Mouse (Mus musculus): ENCODE measurements around the gene Katnal1.

The Katnal1 gene

DNA sequence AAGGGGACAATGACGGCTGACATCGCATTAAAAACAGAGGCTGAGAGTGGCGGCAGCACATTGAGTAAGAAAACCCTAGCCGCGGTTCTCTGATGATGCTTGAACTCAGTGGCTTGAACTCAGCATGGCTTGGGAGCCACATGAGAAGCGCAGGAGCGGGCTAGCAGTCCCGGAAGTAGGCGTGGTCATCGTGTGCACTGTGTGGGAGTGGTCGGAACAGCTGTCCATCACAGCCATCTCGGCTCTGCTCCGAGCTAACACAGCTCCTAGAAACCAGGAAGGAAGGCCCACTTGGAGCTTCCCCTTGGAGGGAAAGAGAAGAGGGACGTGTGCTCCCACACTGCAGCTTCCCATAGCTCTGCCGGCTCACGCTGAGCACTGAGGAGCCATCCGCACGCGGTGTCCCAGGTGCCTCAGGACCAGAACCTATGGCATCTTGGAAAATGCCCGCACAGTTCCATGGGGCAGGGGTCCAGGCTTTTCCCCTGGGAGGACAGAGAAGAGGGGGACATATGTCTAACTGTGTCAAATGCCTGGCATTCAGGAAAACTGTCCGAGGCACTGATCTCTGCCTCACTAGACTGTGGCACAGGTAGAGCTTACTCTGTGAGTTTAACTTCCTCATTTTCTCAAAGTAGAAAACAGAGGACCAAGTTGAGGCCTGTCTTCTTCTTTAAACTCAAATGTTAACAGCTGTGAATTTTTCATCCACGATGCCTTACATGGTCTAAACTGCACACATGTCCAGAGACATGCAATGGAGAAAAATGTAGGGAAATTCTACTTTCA lies 43.1 kb downstream of the Katnal1 start:
- DNase-seq (ENCODE audit: low spot score) = peak; percentile 78

DNA sequence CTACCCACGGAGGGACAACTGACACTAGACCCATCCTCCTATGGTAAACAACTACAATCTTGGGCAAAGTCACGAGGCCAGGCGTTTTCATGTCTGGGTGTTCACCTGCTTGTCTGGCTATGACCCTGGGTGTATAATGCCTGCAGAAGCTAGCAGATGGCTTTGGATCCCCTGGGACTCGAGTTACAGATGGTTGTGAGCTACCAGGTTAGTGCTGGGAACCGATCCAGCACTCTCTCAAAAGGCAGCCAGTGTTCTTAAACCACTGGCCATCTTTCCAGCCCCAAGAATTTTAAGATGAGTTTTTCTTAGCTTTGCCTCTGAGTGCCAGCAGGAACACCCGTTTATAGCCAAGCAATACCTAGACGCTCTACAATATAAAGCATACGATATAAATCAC lies 45.4 kb downstream of the Katnal1 start:
- DNase-seq (ENCODE audit: low spot score) = no peak

DNA sequence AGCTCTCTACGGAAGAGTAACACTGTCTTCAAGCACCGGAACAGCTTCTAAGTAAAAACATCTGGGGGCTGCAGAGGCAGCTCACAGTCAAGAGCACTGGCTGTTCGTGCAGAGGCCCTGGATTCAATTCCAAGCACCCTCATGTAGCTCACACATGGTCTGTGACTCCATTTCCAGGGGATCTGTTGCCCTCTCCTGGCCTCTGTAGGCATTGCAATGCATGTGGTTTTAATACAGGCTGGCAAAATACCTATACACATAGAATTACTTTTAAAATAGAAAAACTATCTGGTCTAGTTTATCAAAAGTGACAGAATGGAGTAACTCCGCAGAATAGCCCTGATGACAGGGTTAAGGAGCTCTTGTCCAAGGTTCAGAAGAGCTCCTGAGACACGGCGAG lies 49.9 kb downstream of the Katnal1 start:
- DNase-seq (ENCODE audit: low spot score) = no peak

- DNase-seq (ENCODE audit: low spot score) = no peak
These were observed 56.0 kb downstream of the Katnal1 start for GRCm38 (mm10) chr5:148873116-148873515.

- DNase-seq (ENCODE audit: low spot score) = no peak
These were observed 59.5 kb downstream of the Katnal1 start for GRCm38 (mm10) chr5:148869583-148869982.

- no peak for DNase-seq (ENCODE audit: low spot score)
These were observed 61.4 kb downstream of the Katnal1 start for GRCm38 (mm10) chr5:148867766-148868165.

DNA sequence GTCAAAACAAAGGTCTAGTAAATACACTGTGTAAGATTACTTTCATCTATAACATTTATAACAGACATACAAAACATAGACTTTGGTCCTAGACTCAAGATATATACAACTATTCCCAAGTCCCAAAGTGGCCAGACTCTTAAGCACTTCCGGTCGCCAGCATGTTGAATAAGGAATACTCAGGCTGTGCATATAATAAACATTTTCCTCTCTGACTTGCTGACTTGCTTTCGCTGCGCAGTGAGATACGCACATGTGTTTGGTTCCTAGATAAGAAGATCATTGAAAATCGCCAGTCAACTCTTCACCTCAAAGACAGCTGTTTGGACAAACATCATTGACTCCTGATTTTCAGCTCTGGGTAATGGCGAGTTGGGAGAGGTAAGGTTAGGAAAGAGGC lies 61.9 kb downstream of the Katnal1 start:
- DNase-seq (ENCODE audit: low spot score) = no peak

DNA sequence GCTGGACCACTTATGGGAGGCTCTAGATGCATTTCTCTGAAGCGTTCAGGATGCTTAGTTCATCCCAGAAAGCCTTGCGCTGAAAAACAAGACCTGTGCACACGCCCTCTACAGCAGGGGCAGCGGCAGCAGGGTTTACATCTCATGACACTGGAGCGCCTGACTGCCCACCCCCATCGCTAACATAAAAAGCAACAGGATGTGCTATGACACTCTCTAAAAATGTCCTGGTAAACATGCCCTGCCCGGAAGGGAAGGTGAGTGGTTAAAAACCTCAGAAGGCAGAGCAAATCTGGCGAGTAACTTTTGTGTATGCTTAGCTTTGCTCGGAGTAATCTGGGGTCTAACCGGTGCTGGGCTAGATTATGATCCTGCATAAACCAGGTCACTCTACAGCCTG lies 62.5 kb downstream of the Katnal1 start:
- DNase-seq (ENCODE audit: low spot score) = no peak

- no peak for DNase-seq (ENCODE audit: low spot score)
These were observed 65.7 kb downstream of the Katnal1 start for GRCm38 (mm10) chr5:148863409-148863808.

DNA sequence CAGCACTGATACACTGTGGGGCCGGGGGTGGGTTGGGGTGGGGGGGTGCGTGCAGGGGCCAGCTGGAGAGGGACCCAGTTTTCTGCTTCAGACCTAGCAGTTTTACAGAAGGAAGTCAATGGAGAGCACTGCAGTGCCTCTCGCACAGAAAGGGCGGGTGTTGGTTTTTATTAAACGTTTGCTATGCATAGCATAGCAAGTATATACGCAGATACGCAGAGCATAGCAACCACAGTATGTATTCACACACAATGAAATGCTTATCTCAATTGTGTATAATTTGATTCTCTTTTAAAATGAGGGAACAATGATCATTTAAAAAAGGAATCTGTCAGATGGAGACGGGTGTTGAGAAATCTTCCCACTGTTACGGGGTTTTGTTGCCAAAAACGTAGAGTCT lies 66.3 kb downstream of the Katnal1 start:
- DNase-seq (ENCODE audit: low spot score) = no peak

DNA sequence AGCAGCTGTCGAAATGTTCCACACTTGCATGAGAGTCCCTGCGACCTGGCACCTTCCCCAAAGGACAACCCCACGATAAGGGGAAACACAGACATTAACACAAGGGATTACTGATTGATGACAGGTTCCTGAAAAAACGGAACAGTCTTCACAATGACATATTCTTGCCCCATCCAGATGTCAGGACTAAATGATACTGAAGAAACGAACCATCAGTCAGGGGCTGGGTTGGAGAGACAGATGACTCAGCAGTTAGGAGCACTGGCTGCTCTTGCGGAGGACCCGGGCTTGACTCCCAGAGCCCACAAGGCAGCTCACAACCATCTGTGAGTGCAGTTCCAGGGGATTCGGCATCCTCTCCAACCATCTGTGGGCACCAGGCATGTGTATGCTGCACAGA lies 67.0 kb downstream of the Katnal1 start:
- no peak for DNase-seq (ENCODE audit: low spot score)

DNA sequence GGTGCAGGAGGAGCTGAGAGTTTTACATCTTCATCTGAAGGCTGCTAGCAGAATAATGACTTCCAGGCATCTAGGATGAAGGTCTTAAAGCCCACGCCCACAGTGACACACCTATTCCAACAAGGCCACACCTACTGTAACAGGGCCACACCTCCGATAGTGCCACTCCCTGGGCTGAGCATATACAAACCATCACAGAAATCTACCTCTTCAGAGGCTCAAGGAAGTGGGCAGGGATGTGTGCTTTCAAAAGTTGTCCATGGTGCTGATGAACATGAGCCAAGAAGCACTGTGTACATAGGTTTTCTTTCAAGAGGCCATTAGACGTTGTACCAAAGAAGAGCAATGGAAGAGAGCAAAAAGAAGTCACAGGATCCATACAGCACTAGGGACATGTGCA lies 71.6 kb downstream of the Katnal1 start:
- no peak for DNase-seq (ENCODE audit: low spot score)

DNA sequence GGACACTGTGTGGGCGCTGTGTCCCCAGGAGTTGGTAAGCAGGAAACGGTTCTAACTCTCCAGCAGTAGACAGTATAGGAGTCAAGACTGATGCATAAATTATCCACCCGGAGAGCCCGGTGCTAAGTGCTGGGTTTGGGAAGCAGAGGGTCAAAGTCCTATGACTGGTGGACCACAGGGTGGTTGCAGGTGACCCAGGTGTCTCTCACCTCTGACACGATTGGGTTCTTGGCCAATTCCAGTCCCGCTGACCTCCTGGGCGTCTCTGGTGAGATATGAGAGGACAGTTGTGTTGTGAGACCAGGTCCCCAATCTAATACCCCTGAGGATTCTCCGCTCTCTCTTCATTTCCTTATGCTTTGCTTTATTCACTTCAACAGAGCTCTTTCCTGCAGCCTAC lies 74.1 kb downstream of the Katnal1 start:
- no peak for DNase-seq (ENCODE audit: low spot score)

DNA sequence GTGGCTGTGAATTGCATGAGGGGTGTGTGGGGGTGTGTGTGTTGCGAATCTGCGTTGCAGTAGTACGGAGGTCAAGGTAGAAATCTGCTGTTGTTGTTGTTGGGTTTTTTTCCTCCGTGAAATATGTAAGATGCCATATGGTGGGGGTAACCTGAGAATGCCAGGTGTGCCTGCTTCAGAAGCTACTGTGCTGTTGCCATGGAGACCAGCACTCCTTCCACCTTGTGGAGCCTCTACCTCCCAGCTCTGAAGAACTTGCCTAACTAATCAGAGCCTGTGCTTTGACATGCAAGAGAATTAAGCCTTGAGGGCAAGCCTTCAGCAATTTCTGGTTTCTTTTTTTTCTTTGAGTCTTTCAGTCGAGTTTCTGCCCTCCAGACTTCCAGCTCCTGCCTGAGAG lies 75.0 kb downstream of the Katnal1 start:
- DNase-seq (ENCODE audit: low spot score) = no peak

GRCm38 (mm10) chr5:148849516-148849915 lies 79.6 kb downstream of the Katnal1 start:
- no peak for DNase-seq (ENCODE audit: low spot score)

DNA sequence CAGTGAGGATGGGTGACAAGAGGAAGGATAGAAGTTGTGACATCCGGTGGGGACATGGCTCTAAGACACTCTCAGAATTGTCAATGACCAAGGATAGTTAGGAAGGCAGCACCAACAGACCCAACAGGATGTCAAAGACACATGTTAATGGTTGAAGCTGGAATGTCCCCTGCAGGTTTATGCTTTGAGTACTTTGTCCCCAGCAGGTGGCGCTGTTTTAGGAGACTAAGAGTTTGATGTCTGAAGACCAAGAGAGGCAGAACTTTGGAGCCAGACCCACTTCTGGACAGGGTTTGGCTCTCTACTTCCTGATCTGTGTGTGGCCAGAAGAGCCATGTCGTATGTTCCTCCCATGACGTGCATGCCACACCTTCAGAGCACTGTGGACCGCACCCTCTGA lies 82.1 kb downstream of the Katnal1 start:
- peak; percentile 11 for DNase-seq (ENCODE audit: low spot score)

GRCm38 (mm10) chr5:148837069-148837468 lies 92.1 kb downstream of the Katnal1 start:
- DNase-seq (ENCODE audit: low spot score) = peak; percentile 71

- peak; percentile 73 for DNase-seq (ENCODE audit: low spot score)
These were observed 97.4 kb downstream of the Katnal1 start for GRCm38 (mm10) chr5:148831596-148832257.

GRCm38 (mm10) chr5:148831141-148831547 lies 98.0 kb downstream of the Katnal1 start:
- DNase-seq (ENCODE audit: low spot score) = no peak

DNA sequence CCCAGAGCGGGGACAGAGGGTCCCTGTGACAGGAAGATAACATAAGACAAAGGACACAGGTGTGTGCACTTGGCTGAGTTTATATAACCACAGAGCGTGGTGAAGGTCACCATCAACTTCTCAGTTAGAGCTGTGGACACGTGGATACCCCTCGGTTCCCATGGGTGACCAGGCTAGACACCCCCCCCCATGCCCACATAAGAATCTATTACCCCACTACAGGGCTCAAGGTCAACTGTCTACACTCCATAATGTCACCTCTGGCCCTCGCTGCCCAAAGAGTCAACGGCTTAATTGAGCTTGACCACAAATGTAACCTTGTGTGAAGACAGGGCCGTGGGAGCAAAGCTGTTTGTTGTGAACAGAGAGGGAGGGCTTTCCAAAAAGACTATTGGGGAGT lies 103.4 kb downstream of the Katnal1 start:
- DNase-seq (ENCODE audit: low spot score) = no peak

DNA sequence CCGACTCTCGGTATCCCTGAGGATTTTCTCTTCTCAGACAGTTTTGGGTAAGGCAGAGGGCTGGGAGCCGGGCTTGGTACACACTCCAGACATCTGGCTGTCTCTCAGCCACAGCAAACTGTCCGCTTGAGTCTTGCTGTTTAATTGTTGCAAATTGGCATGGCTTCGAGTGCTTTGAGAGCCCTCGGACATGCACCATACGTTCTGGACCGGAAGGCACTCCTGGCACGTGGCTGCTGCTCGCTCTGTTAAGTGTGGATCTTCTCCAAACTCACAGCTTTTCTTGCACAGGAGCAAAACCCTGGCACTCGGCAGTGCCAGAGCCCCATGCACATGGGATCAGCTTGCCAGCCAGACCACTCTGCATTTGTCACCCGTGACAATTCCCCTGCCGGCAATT lies 106.3 kb downstream of the Katnal1 start:
- no peak for DNase-seq (ENCODE audit: low spot score)
